Mouse (Mus musculus) erythroblast, adult 5-6 weeks (primary cell): ENCODE measurements around the gene Osbpl2. TPM values are rescaled to one million over a fixed set of nuclear protein-coding genes. Genes with fewer than 3 reads are reported as not detected.
A peak's percentile ranks its signal among the peaks of the same experiment; 100 is the strongest.
"Not testable (repeated sequence)": the region's sequence is repeated elsewhere in the genome, so short reads cannot be mapped to it uniquely, and the experiment has no call there.

Experiments
- ATAC-seq: replicated peaks from 2 replicates; pipeline ENCODE4 v1.8.0; 2016; ENCODE audit warnings: moderate number of reproducible peaks, mild to moderate bottlenecking, moderate TSS enrichment, inconsistent platforms; ENCODE audit not compliant: poor library complexity, low FRiP score, severe bottlenecking
- total RNA-seq, 2 experiments: library from RNA; stranded (forward) in 1 of 2; stranded (reverse) in 1 of 2; fragments of 150-400 nt in 1 of 2; fragments of 200-764, 138-1000 nt in 1 of 2; gene quantifications; 2 replicates each; pipeline versions ENCODE4 v1.2.3 to v1.2.4; 2015 to 2017; ENCODE audit warnings: low replicate concordance in 2 of 2

Osbpl2 gene
- total RNA-seq, 2 experiments from 2014 or later = 9.2 to 10.0 TPM

- no peak for ATAC-seq
Measured at GRCm38 (mm10) chr2:180135414-180135813, 16.3 kb downstream of the Osbpl2 start.

- no peak for ATAC-seq
Measured at GRCm38 (mm10) chr2:180146091-180146490, 27.0 kb downstream of the Osbpl2 start.

GRCm38 (mm10) chr2:180147379-180147778, 28.3 kb downstream of the Osbpl2 start:
- ATAC-seq = no peak

GRCm38 (mm10) chr2:180148551-180148950, 29.4 kb downstream of the Osbpl2 start:
- no peak for ATAC-seq

- ATAC-seq = no peak
Measured at GRCm38 (mm10) chr2:180154796-180155195, 35.7 kb downstream of the Osbpl2 start.

GRCm38 (mm10) chr2:180158627-180159026, 39.5 kb downstream of the Osbpl2 start:
- no peak for ATAC-seq

- ATAC-seq = no peak
Measured at GRCm38 (mm10) chr2:180165855-180166254, 46.7 kb downstream of the Osbpl2 start.

- ATAC-seq = no peak
Measured at GRCm38 (mm10) chr2:180166869-180167268, 47.8 kb downstream of the Osbpl2 start.

GRCm38 (mm10) chr2:180170151-180170805, 51.2 kb downstream of the Osbpl2 start:
- ATAC-seq = no peak

GRCm38 (mm10) chr2:180170806-180171521, 51.9 kb downstream of the Osbpl2 start, which contains the start of gene Adrm1:
Gene Adrm1 (plus strand): TSS chr2:180171485.
- ATAC-seq = peak; percentile 90

GRCm38 (mm10) chr2:180171522-180172070, 52.5 kb downstream of the Osbpl2 start:
- peak; percentile 32 for ATAC-seq

GRCm38 (mm10) chr2:180172152-180172551, 53.0 kb downstream of the Osbpl2 start:
- ATAC-seq = 0 out of 2 replicates have a peak, but pooled peaks have one; percentile 7

- no peak for ATAC-seq
Measured at GRCm38 (mm10) chr2:180173163-180173562, 54.1 kb downstream of the Osbpl2 start.

GRCm38 (mm10) chr2:180173711-180174110, 54.6 kb downstream of the Osbpl2 start:
- ATAC-seq = not testable (repeated sequence)

- ATAC-seq = no peak
Measured at GRCm38 (mm10) chr2:180174121-180174520, 55.0 kb downstream of the Osbpl2 start.

GRCm38 (mm10) chr2:180175725-180176124, 56.6 kb downstream of the Osbpl2 start:
- ATAC-seq = no peak

- no peak for ATAC-seq
Measured at GRCm38 (mm10) chr2:180181542-180181941, 62.4 kb downstream of the Osbpl2 start.

- no peak for ATAC-seq
Measured at GRCm38 (mm10) chr2:180184011-180184751, 65.1 kb downstream of the Osbpl2 start.

GRCm38 (mm10) chr2:180184752-180185109, 65.6 kb downstream of the Osbpl2 start:
- no peak for ATAC-seq

GRCm38 (mm10) chr2:180185686-180186085, 66.6 kb downstream of the Osbpl2 start:
- no peak for ATAC-seq
